Mouse (Mus musculus): Measurements from ENCODE around the gene Pde4dip. TPM values are rescaled to one million over a fixed set of nuclear protein-coding genes. Genes with fewer than 3 reads are reported as not detected.
A peak's percentile ranks its signal among the peaks of the same experiment; 100 is the strongest.

The Pde4dip gene
- polyA plus RNA-seq, 1 experiment, result 54.7 TPM

DNA sequence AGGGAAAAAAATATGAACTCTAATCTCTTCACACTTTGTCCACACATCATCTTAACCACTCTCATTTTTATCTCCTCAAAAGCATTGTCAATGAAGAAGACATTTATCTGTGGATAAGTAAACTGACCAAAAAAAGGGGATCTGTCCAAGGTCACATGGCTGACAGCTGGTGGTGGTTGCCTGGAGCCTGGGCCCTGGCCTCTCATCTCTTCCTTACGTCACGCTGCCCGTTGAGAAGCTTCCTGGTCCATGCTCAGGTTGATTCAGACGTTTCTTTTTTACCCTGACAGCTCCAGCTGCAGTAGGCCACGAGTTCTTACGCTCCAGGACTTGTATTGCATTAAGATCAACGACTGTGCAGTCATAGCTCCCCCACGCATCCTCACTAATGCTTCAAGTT lies 222.4 kb downstream of the Pde4dip start:
- Histone ChIP-seq H3K4me3 (ENCODE audit: insufficient read depth, low read depth, low read length) (no peak overlapping the region), H3K4me1 (ENCODE audit: control insufficient read depth, insufficient read depth, insufficient read length, low read length) (no peaks in the 10 kb centered on the region), H3K27ac (replicated peaks; ENCODE audit: low read depth, low read length) (no peak overlapping the region)

DNA sequence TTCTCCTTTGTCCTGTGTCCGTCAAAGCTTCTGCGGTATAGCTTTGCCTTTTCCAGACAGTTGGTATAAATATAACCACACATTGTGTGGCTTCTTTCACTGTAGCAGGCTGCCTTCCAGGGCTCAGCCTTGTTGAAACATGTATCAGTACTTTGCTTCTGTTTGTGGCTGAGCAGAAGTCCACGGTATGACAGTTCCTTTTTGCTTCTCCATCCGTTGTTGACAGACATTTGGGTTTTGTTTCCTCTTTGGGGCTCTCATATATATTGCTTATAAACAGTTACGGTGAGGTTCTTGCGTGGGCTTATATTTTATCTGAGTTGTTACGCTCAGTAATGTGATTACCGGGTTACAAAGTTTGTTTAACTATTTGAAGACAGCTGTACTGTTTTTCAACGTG lies 223.0 kb downstream of the Pde4dip start:
- Histone ChIP-seq H3K4me1 (ENCODE audit: control insufficient read depth, insufficient read depth, insufficient read length, low read length) (no peaks in the 10 kb centered on the region), H3K4me3 (ENCODE audit: insufficient read depth, low read depth, low read length) (no peak overlapping the region), H3K27ac (replicated peaks; ENCODE audit: low read depth, low read length) (no peak overlapping the region)

DNA sequence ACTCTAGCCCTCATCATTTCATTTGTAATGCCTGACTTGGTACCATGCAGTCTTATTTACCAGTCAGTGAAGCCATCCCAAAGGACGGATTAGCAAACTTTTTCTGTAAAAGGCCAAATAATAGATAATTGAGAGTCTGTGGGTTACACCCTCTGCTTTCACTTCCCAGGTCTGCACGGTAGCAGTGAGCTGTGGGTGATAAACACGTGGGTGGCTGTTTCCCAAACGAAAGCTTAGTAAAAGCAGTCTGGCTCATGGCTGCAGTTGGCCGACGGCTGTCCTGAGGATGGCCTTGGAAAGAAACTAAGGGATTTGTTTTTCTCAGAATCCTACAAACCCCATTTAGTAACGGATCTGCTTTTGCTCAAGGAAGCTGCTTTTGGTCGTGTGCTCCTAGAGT lies 227.3 kb downstream of the Pde4dip start:
- no peak overlapping the region for H3K27ac ChIP-seq (replicated peaks; ENCODE audit: low read depth, low read length)

GRCm38 (mm10) chr3:97659746-97660145 lies 228.8 kb downstream of the Pde4dip start:
- Histone ChIP-seq H3K27ac (replicated peaks; ENCODE audit: low read depth, low read length) (no peak overlapping the region), H3K4me3 (ENCODE audit: insufficient read depth, low read depth, low read length) (peak overlapping the region; percentile 77), H3K4me1 (ENCODE audit: control insufficient read depth, insufficient read depth, insufficient read length, low read length) (no peaks in the 10 kb centered on the region)

More for the DNA sequence above, 227.3 kb downstream of the Pde4dip start:
- Histone ChIP-seq H3K4me1 (ENCODE audit: control insufficient read depth, insufficient read depth, insufficient read length, low read length) (no peaks in the 10 kb centered on the region), H3K4me3 (ENCODE audit: insufficient read depth, low read depth, low read length) (no peak overlapping the region)

DNA sequence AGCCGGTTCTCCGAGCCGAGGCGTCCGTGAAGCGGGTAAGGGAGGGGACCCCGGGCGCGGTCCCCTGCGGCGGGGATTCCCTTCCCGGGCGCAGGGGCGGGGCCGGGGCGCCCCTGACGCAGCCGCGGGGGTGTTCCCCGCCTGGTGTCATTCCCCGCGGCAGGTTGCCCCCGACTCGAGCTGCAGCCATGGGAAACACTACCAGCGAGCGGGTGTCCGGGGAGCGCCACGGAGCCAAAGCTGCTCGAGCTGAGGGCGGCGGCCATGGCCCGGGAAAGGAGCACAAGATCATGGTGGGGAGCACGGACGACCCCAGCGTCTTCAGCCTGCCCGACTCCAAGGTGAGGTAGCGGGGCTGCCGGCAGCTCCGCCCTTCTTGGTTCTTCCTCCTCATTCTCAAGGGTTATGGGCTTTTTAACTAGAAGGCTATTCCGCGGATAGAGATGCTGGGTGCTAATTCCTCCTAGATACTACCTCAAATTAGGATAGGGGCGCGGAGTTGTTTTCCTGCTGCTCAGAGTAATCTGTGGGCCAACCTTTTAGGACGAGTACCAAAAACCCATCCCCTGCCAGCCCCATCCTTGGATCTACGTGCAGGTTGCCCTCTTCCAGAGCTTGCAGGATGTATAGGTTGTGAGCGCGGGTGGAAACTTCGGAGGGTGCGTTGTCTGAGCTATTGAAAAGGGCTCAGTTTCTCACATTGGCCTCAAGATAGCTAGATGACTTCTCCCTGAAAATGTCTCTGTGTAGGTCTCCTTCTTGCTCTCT lies 229.9 kb downstream of the Pde4dip start:
- Histone ChIP-seq H3K4me3 (ENCODE audit: insufficient read depth, low read depth, low read length) (peak overlapping the region; percentile 77), H3K4me1 (ENCODE audit: control insufficient read depth, insufficient read depth, insufficient read length, low read length) (no peaks in the 10 kb centered on the region), H3K27ac (replicated peaks; ENCODE audit: low read depth, low read length) (0 out of 2 replicates have a peak overlapping the region, but pooled peaks have one; percentile 9)

- Histone ChIP-seq H3K4me1 (ENCODE audit: control insufficient read depth, insufficient read depth, insufficient read length, low read length) (no peaks in the 10 kb centered on the region), H3K27ac (replicated peaks; ENCODE audit: low read depth, low read length) (peak within 1 kb of the TSS; percentile 62), H3K4me3 (ENCODE audit: insufficient read depth, low read depth, low read length) (peak within 1 kb of the TSS; percentile 83)
These were observed 230.7 kb downstream of the Pde4dip start, which contains the start of gene Prkab2 for GRCm38 (mm10) chr3:97657655-97658411. Gene Prkab2, plus strand, starts transcription at chr3:97658193.

- Histone ChIP-seq H3K4me3 (ENCODE audit: insufficient read depth, low read depth, low read length) (no peak overlapping the region), H3K27ac (replicated peaks; ENCODE audit: low read depth, low read length) (no peak overlapping the region), H3K4me1 (ENCODE audit: control insufficient read depth, insufficient read depth, insufficient read length, low read length) (no peaks in the 10 kb centered on the region)
These were observed 233.6 kb downstream of the Pde4dip start for GRCm38 (mm10) chr3:97654901-97655300.

- Histone ChIP-seq H3K4me3 (ENCODE audit: insufficient read depth, low read depth, low read length) (no peak overlapping the region), H3K4me1 (ENCODE audit: control insufficient read depth, insufficient read depth, insufficient read length, low read length) (0 out of 2 replicates have a peak, but pooled peaks cover 2% of the 10 kb centered on the region), H3K27ac (replicated peaks; ENCODE audit: low read depth, low read length) (no peak overlapping the region)
These were observed 234.7 kb downstream of the Pde4dip start for GRCm38 (mm10) chr3:97653781-97654180.

DNA sequence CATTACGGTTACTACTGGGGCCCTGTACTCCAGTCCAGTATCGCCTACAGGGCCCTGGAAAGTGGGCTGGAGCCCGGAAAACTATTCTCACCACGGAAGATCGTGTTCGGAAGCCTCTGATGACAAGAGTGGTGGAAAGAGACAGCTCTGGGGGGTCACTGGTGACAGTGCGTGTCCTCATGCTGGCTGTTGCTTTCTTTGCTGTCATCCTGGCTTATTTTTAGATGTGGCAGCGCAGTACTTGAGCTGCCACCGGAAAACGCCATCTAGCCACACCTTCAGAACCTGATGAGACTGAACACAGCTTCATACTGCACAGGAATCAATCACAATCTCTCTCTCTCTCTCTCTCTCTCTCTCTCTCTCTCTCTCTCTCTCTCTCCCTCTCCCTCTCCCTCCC lies 236.9 kb downstream of the Pde4dip start:
- Histone ChIP-seq H3K27ac (replicated peaks; ENCODE audit: low read depth, low read length) (no peak overlapping the region), H3K4me1 (ENCODE audit: control insufficient read depth, insufficient read depth, insufficient read length, low read length) (0 out of 2 replicates have a peak, but pooled peaks cover 2% of the 10 kb centered on the region), H3K4me3 (ENCODE audit: insufficient read depth, low read depth, low read length) (no peak overlapping the region)

DNA sequence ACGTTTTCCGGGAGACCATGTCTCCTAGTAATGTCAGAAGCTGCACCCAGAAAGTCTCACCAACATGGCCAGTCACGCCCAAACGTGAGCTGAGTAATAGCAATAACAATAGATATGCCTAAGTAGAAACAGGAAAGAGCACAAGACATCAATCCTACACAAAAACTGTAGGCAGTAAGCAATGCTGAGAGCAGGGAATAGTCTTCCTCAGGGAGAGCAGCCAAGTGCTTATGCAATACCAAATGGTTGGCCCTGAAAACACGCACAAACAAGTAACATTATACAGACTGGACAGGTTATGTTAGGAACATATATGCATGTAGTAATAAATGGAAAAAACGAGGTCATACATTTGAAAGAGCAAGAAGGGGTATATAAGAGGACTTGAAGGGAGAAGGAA lies 239.0 kb downstream of the Pde4dip start:
- Histone ChIP-seq H3K27ac (replicated peaks; ENCODE audit: low read depth, low read length) (no peak overlapping the region), H3K4me3 (ENCODE audit: insufficient read depth, low read depth, low read length) (no peak overlapping the region), H3K4me1 (ENCODE audit: control insufficient read depth, insufficient read depth, insufficient read length, low read length) (0 out of 2 replicates have a peak, but pooled peaks cover 2% of the 10 kb centered on the region)

DNA sequence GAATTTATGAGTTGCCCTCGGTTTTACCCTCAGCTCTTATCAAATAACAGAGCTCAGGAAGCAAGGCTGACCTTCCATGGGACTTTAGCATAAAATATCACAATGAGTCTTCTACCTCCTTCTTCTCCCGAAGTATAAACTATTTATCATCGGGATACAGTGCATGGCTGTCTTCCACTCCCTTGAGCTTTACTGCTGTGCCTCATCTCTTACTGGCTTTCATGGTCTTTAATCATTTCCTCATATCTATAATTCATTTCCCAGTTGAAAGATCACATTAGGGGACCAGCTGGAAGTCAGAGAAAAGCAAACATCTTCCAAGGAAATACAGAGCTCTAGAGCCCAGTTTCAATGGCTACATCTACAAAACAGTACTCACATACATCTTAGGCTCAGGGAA lies 239.5 kb downstream of the Pde4dip start:
- Histone ChIP-seq H3K4me3 (ENCODE audit: insufficient read depth, low read depth, low read length) (no peak overlapping the region), H3K27ac (replicated peaks; ENCODE audit: low read depth, low read length) (no peak overlapping the region), H3K4me1 (ENCODE audit: control insufficient read depth, insufficient read depth, insufficient read length, low read length) (0 out of 2 replicates have a peak, but pooled peaks cover 2% of the 10 kb centered on the region)

- Histone ChIP-seq H3K4me1 (ENCODE audit: control insufficient read depth, insufficient read depth, insufficient read length, low read length) (0 out of 2 replicates have a peak, but pooled peaks cover 2% of the 10 kb centered on the region), H3K4me3 (ENCODE audit: insufficient read depth, low read depth, low read length) (no peak overlapping the region), H3K27ac (replicated peaks; ENCODE audit: low read depth, low read length) (peak overlapping the region; percentile 57; the same call in 1 of the 2 replicates)
These were observed 240.0 kb downstream of the Pde4dip start for GRCm38 (mm10) chr3:97648518-97648917.

- H3K27ac ChIP-seq (replicated peaks; ENCODE audit: low read depth, low read length), result peak overlapping the region; percentile 16; the same call in 1 of the 2 replicates
- H3K4me3 ChIP-seq (ENCODE audit: insufficient read depth, low read depth, low read length), result no peak overlapping the region
- H3K4me1 ChIP-seq (ENCODE audit: control insufficient read depth, insufficient read depth, insufficient read length, low read length), result no peaks in the 10 kb centered on the region
These were observed 246.5 kb downstream of the Pde4dip start for GRCm38 (mm10) chr3:97642001-97642400.

DNA sequence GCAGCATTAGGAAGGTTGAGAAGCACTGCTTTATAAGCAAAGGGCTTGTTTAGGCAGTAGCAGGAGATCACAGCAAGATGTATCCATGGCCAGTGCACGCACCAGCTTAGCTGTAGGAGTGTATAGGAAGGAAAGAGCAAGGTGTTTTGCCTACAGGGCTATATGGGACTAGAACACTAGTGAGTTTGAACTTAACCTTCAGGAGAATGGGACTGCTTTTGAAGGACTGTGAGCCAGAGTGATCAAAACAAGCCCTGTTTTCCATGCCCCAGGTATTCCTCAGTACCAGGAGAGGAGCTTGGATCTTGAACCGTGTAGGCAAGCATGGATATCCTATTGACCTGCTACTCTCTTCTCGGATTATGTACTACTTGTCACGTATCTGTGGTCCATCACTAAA lies 247.1 kb downstream of the Pde4dip start:
- Histone ChIP-seq H3K27ac (replicated peaks; ENCODE audit: low read depth, low read length) (no peak overlapping the region), H3K4me1 (ENCODE audit: control insufficient read depth, insufficient read depth, insufficient read length, low read length) (no peaks in the 10 kb centered on the region), H3K4me3 (ENCODE audit: insufficient read depth, low read depth, low read length) (no peak overlapping the region)

Data from brown adipose tissue, adult 24 weeks (tissue).